Mouse (Mus musculus): ENCODE measurements at regions not wholly inside any gene's neighbourhood (a gene's known extent, or its start where the extent isn't known, plus 50 kb on each side); places are given as distances from the start of the nearest gene placed in this dataset.
"Not testable (repeated sequence)": the region's sequence is repeated elsewhere in the genome, so short reads cannot be mapped to it uniquely, and the experiment has no call there.

DNA sequence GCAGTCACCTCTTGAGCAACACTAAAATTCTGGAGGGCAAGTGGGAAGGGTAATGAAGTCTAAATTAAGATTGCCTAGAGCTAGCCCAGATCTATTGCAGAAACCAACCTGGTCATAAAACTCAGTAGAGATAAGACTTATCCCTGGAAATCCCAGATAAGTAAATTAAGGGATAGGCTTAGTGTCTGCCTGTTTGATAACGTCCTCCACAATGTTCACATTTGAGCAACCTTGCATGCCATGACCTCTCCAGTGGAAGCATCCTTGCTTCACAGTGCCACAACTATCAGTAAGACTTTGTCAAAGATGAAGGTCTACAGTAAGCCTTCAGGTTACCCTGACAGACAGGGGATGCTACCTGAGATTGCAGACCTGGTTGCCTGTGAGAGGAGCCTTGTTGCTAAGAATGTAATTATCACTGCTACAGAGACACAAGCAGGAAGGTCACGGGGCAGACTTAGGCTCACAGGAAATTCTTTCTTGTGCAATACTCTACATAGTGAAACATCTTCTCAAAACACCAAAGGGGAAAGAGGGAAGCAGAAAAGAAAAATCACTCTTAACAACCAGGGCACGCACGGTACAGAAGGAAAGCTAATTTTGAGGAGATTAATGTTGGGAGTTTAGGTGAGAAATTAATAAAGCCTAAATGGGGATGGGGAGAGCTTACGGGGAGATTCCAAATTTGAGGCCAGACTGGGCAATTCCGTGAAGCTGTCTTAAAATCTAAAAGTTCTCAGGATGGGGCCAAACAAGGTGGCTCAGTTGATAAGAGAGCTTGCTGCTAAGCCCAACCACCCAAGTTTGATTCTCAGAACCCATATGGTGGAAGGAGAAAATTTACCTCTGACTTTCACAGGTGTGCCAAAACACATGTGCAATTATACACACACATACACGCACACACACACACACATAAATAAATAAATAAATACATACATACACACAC, 56.9 kb upstream of the Prdm9 start:
- DNase-seq (ENCODE audit: low spot score) (no peak), ATAC-seq (replicated peaks; ENCODE audit: insufficient number of reproducible peaks, low FRiP score, low TSS enrichment, low read depth) (no peak)
- Histone ChIP-seq H3K36me3 (replicated peaks; ENCODE audit: control insufficient read depth, insufficient read depth, low read depth, low read length) (no peaks in the 10 kb centered on the region), H3K4me2 (ENCODE audit: low read depth, low read length) (no peak overlapping the region), H3K27ac (replicated peaks; ENCODE audit: low read depth, low read length) (no peak overlapping the region), H3K9ac (replicated peaks; ENCODE audit: low read length) (no peak overlapping the region), H3K27me3 (ENCODE audit: control insufficient read depth, insufficient read depth, low read length) (no peaks in the 10 kb centered on the region), H3K9me3 (replicated peaks; ENCODE audit: control insufficient read depth, low read length) (no peaks in the 10 kb centered on the region), H3K4me1 (ENCODE audit: control insufficient read depth, insufficient read depth, low read length) (no peaks in the 10 kb centered on the region), H3K4me3 (ENCODE audit: low read depth, low read length) (no peak overlapping the region)
- 79% methylated on average over 7 of the region's 7 CpGs for WGBS

DNA sequence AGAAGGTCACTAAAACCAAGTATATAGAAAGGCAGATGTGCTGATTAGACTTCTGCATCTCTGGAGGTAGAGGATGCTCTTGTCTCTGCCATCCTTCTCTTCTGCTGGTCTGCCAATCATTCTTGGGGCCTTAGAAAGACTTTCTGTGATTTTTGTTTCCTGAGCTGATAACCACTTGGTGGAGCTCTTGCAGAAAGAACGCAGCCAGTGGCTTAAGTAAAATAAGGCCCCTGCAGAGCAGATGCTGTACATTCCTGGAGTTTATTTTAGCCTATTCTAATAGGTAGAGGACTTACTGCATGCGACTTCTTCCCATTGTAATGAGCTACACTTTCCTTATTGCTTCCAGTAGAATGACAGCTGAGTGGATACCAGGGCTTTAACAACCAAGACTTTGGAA, 58.8 kb upstream of the Prdm9 start:
- DNase-seq (ENCODE audit: low spot score) (peak; percentile 67), ATAC-seq (replicated peaks; ENCODE audit: insufficient number of reproducible peaks, low FRiP score, low TSS enrichment, low read depth) (no peak)
- WGBS, result 5% methylated on average over 2 of the region's 2 CpGs
- no peaks in the 10 kb centered on the region for H3K27me3 ChIP-seq (ENCODE audit: control insufficient read depth, insufficient read depth, low read length)
- no peak overlapping the region for H3K27ac ChIP-seq (replicated peaks; ENCODE audit: low read depth, low read length)
- no peak overlapping the region for H3K9ac ChIP-seq (replicated peaks; ENCODE audit: low read length)
- no peaks in the 10 kb centered on the region for H3K9me3 ChIP-seq (replicated peaks; ENCODE audit: control insufficient read depth, low read length)
- no peak overlapping the region for H3K4me3 ChIP-seq (ENCODE audit: low read depth, low read length)
- H3K36me3 ChIP-seq (replicated peaks; ENCODE audit: control insufficient read depth, insufficient read depth, low read depth, low read length), result no peaks in the 10 kb centered on the region
- H3K4me2 ChIP-seq (ENCODE audit: low read depth, low read length), result no peak overlapping the region
- H3K4me1 ChIP-seq (ENCODE audit: control insufficient read depth, insufficient read depth, low read length), result no peaks in the 10 kb centered on the region

DNA sequence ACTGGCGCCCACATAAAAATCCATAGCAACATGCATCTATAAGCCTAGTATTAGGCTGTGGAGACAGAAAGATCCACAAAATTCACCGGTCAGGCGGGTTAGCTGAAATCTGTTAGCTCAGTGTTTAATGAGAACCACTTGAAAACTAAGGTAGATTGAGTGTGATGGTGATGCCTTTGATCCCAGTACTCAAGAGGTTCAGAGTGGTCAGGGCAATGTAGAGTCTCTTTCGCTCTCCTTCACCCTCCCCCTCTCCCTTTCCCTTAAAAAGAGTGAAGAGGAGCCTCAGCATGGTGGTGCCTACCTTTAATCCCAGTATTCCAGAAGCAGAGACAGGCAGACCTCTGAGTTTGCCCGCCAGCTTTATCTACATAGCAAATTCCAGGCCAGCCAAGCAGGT, 66.6 kb upstream of the Prdm9 start:
- 72% methylated on average over 5 of the region's 5 CpGs for WGBS
- Histone ChIP-seq H3K36me3 (replicated peaks; ENCODE audit: control insufficient read depth, insufficient read depth, low read depth, low read length) (no peaks in the 10 kb centered on the region), H3K27ac (replicated peaks; ENCODE audit: low read depth, low read length) (no peak overlapping the region), H3K27me3 (ENCODE audit: control insufficient read depth, insufficient read depth, low read length) (no peaks in the 10 kb centered on the region), H3K4me2 (ENCODE audit: low read depth, low read length) (no peak overlapping the region), H3K9ac (replicated peaks; ENCODE audit: low read length) (no peak overlapping the region), H3K4me1 (ENCODE audit: control insufficient read depth, insufficient read depth, low read length) (no peaks in the 10 kb centered on the region), H3K4me3 (ENCODE audit: low read depth, low read length) (no peak overlapping the region), H3K9me3 (replicated peaks; ENCODE audit: control insufficient read depth, low read length) (no peaks in the 10 kb centered on the region)
- ATAC-seq (replicated peaks; ENCODE audit: insufficient number of reproducible peaks, low FRiP score, low TSS enrichment, low read depth) (no peak), DNase-seq (ENCODE audit: low spot score) (no peak)

DNA sequence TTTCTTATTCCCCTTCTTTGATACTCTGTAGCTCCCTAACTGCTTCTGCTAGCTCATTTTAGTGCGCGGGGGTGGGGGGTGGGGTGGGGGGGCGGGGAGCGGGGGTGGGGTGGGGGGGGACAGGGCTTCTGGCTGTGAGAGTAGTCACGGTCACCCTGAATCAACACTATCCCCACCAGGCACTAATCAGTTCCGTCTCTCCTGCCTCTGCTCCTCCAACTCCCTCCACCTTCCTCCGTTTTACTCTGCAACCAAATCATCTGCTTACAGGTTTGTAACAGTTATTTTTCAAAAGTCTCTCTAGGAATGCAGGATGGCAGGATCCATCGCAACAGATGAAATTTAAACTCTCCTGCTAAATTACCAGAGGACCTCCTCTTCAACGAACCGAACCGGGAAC, 67.5 kb upstream of the Prdm9 start:
- 14% methylated on average over 11 of the region's 11 CpGs for WGBS
- Histone ChIP-seq H3K4me2 (ENCODE audit: low read depth, low read length) (no peak overlapping the region), H3K4me3 (ENCODE audit: low read depth, low read length) (no peak overlapping the region), H3K27ac (replicated peaks; ENCODE audit: low read depth, low read length) (no peak overlapping the region), H3K36me3 (replicated peaks; ENCODE audit: control insufficient read depth, insufficient read depth, low read depth, low read length) (no peaks in the 10 kb centered on the region), H3K9me3 (replicated peaks; ENCODE audit: control insufficient read depth, low read length) (no peaks in the 10 kb centered on the region), H3K9ac (replicated peaks; ENCODE audit: low read length) (0 out of 2 replicates have a peak overlapping the region, but pooled peaks have one; percentile 15), H3K4me1 (ENCODE audit: control insufficient read depth, insufficient read depth, low read length) (no peaks in the 10 kb centered on the region), H3K27me3 (ENCODE audit: control insufficient read depth, insufficient read depth, low read length) (no peaks in the 10 kb centered on the region)
- DNase-seq (ENCODE audit: low spot score) (peak; percentile 35), ATAC-seq (replicated peaks; ENCODE audit: insufficient number of reproducible peaks, low FRiP score, low TSS enrichment, low read depth) (no peak; the same call in 1 of the 2 replicates)

DNA sequence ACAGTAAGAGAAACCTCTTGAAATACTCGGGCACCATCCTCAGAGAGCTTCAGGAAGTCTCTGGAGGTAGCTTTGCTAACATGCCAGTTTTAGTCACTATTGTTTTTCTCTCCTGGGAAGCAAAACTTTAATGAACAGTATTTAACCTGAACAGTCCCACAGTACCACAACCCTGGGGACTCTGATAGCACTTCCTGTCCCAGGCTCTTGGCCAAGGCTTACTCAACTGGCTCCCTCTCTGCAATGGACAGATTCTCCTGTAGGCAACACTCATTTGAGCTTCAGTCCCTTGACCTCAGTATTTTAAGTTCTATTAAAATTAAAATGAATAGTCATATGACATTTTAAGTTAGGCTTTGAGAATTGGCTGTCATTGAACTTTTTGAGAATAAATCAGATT, 67.9 kb upstream of the Prdm9 start:
- Histone ChIP-seq H3K4me3 (ENCODE audit: low read depth, low read length) (no peak overlapping the region), H3K36me3 (replicated peaks; ENCODE audit: control insufficient read depth, insufficient read depth, low read depth, low read length) (no peaks in the 10 kb centered on the region), H3K4me1 (ENCODE audit: control insufficient read depth, insufficient read depth, low read length) (no peaks in the 10 kb centered on the region), H3K27me3 (ENCODE audit: control insufficient read depth, insufficient read depth, low read length) (no peaks in the 10 kb centered on the region), H3K9ac (replicated peaks; ENCODE audit: low read length) (no peak overlapping the region), H3K4me2 (ENCODE audit: low read depth, low read length) (no peak overlapping the region), H3K27ac (replicated peaks; ENCODE audit: low read depth, low read length) (no peak overlapping the region), H3K9me3 (replicated peaks; ENCODE audit: control insufficient read depth, low read length) (no peaks in the 10 kb centered on the region)
- DNase-seq (ENCODE audit: low spot score) (no peak), ATAC-seq (replicated peaks; ENCODE audit: insufficient number of reproducible peaks, low FRiP score, low TSS enrichment, low read depth) (no peak)
- 26% methylated on average over 1 of the region's 1 CpGs for WGBS

DNA sequence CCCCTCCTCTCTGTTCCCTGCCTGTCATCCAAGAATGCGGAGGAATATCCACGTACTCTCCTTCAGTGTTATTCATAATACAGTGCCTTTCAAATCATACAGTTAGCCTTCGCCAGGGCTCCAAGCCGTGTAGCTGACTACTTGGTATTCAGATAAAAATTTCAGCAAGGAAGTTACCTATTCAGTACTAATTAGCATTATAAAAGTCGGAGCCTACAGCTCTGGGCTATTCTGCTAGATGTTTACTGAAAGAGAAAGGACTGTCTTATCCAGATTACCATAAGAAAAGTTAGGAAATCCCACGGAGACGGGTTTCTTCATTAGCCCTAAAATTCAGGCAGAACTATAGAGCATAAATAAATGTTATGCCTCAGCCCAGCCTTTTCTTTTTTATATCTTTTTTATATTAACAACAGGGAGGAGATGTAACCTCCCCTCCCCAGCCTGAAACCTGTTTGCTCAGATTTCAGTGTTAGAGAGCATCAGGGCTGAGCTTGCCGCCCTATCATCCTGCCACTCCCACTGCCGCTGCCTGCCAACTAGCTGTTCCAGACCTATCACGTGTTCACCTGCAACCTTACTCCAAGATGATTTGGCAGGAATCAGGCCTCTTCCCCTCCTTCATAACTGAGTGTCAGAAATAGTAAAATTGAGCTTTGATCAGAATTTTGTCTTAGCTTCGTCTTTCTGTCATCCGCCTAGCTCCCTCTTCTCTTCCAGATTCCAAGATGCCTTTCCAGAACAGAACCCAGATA, 65.5 kb upstream of the Chd1 start:
- not testable (repeated sequence) for H3K9me3 ChIP-seq (replicated peaks; ENCODE audit: control insufficient read depth, low read length); DNase-seq (ENCODE audit: low spot score); H3K4me2 ChIP-seq (ENCODE audit: low read depth, low read length); ATAC-seq (replicated peaks; ENCODE audit: insufficient number of reproducible peaks, low FRiP score, low TSS enrichment, low read depth); H3K27ac ChIP-seq (replicated peaks; ENCODE audit: low read depth, low read length); H3K36me3 ChIP-seq (replicated peaks; ENCODE audit: control insufficient read depth, insufficient read depth, low read depth, low read length); H3K9ac ChIP-seq (replicated peaks; ENCODE audit: low read length); H3K4me1 ChIP-seq (ENCODE audit: control insufficient read depth, insufficient read depth, low read length); H3K27me3 ChIP-seq (ENCODE audit: control insufficient read depth, insufficient read depth, low read length); H3K4me3 ChIP-seq (ENCODE audit: low read depth, low read length)
- 83% methylated on average over 12 of the region's 12 CpGs for WGBS

DNA sequence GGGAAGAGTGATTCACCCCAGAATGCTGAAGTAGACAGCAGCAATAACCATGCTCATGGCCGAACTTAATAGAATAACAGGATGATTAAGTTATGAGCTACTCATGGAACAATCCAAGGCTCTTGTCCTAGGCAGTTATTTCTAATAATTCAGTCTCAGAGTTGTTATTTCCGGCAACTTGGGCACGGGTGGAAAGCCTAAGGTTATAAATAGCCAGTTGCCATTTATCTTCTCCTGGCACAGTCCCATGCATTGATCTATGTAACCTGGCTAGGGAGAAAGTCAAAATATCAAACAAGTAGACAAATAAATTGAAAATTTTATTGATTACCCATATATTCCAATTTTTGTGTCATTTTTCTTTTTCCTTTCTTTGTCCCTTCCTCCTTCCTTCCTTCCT, 64.0 kb upstream of the Chd1 start:
- Histone ChIP-seq H3K27ac (replicated peaks; ENCODE audit: low read depth, low read length) (no peak overlapping the region), H3K9ac (replicated peaks; ENCODE audit: low read length) (no peak overlapping the region), H3K27me3 (ENCODE audit: control insufficient read depth, insufficient read depth, low read length) (no peaks in the 10 kb centered on the region), H3K4me1 (ENCODE audit: control insufficient read depth, insufficient read depth, low read length) (no peaks in the 10 kb centered on the region), H3K4me2 (ENCODE audit: low read depth, low read length) (no peak overlapping the region), H3K4me3 (ENCODE audit: low read depth, low read length) (no peak overlapping the region), H3K9me3 (replicated peaks; ENCODE audit: control insufficient read depth, low read length) (no peaks in the 10 kb centered on the region), H3K36me3 (replicated peaks; ENCODE audit: control insufficient read depth, insufficient read depth, low read depth, low read length) (no peaks in the 10 kb centered on the region)
- WGBS, result 83% methylated on average over 3 of the region's 3 CpGs
- ATAC-seq (replicated peaks; ENCODE audit: insufficient number of reproducible peaks, low FRiP score, low TSS enrichment, low read depth), result no peak
- DNase-seq (ENCODE audit: low spot score), result no peak

DNA sequence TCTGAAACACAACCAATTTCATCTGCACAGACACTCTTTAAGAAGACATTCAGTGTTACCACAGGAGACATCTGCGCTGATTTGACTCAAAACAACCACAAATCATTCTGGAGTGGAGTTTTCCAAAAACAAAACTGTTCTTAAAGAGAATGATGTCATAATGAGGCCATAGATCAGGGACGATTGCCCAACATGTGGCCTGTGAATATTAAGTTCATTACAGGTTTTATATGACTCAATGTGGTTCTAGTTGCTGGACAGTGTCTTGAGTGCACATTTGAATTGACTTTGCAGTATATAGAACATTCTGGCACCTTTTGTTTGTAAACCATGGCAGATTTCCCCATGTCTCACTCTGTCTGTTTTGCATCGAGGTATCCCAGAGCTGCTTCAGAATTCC, 63.0 kb upstream of the Chd1 start:
- H3K9me3 ChIP-seq (replicated peaks; ENCODE audit: control insufficient read depth, low read length), result no peaks in the 10 kb centered on the region
- H3K27me3 ChIP-seq (ENCODE audit: control insufficient read depth, insufficient read depth, low read length), result no peaks in the 10 kb centered on the region
- ATAC-seq (replicated peaks; ENCODE audit: insufficient number of reproducible peaks, low FRiP score, low TSS enrichment, low read depth) (no peak), DNase-seq (ENCODE audit: low spot score) (no peak)
- no peak overlapping the region for H3K4me3 ChIP-seq (ENCODE audit: low read depth, low read length)
- H3K4me1 ChIP-seq (ENCODE audit: control insufficient read depth, insufficient read depth, low read length), result no peaks in the 10 kb centered on the region
- no peak overlapping the region for H3K9ac ChIP-seq (replicated peaks; ENCODE audit: low read length)
- H3K4me2 ChIP-seq (ENCODE audit: low read depth, low read length), result no peak overlapping the region
- H3K36me3 ChIP-seq (replicated peaks; ENCODE audit: control insufficient read depth, insufficient read depth, low read depth, low read length), result no peaks in the 10 kb centered on the region
- H3K27ac ChIP-seq (replicated peaks; ENCODE audit: low read depth, low read length), result no peak overlapping the region
- 84% methylated on average over 3 of the region's 3 CpGs for WGBS
